Mouse (Mus musculus): ENCODE measurements around the gene Kmt2c. TPM values are rescaled to one million over a fixed set of nuclear protein-coding genes. Genes with fewer than 3 reads are reported as not detected.

Gene Kmt2c
- polyA plus RNA-seq, 1 experiment from 2014 or later: 13.6 TPM

- 42% methylated on average over 5 of the region's 5 CpGs for WGBS
- no peak for ATAC-seq (ENCODE audit: insufficient read depth, low FRiP score)
Observed at GRCm38 (mm10) chr5:25526116-25526515, 27.5 kb upstream of the Kmt2c start.

GRCm38 (mm10) chr5:25521461-25521860, 22.9 kb upstream of the Kmt2c start:
- Histone ChIP-seq H3K4me2 (ENCODE audit: low read depth, low read length) (no peak overlapping the region), H3K4me1 (ENCODE audit: control insufficient read depth, insufficient read depth, low read length) (0 out of 2 replicates have a peak, but pooled peaks cover 5% of the 10 kb centered on the region), H3K9ac (ENCODE audit: low read length) (no peak overlapping the region), H3K36me3 (ENCODE audit: control insufficient read depth, insufficient read depth, low read length) (no peaks in the 10 kb centered on the region), H3K27me3 (ENCODE audit: control insufficient read depth, insufficient read depth, low read length) (no peaks in the 10 kb centered on the region), H3K27ac (ENCODE audit: low read length) (no peak overlapping the region), H3K4me3 (replicated peaks; ENCODE audit: low read length) (no peak overlapping the region), H3K9me3 (replicated peaks; ENCODE audit: control insufficient read depth, low read length) (no peaks in the 10 kb centered on the region)
- ATAC-seq (ENCODE audit: insufficient read depth, low FRiP score): no peak
- 75% methylated on average over 5 of the region's 5 CpGs for WGBS

More at GRCm38 (mm10) chr5:25526116-25526515, 27.5 kb upstream of the Kmt2c start:
- H3K27ac ChIP-seq (ENCODE audit: low read length): no peak overlapping the region
- H3K9me3 ChIP-seq (replicated peaks; ENCODE audit: control insufficient read depth, low read length): no peaks in the 10 kb centered on the region
- no peak overlapping the region for H3K4me3 ChIP-seq (replicated peaks; ENCODE audit: low read length)
- no peak overlapping the region for H3K4me2 ChIP-seq (ENCODE audit: low read depth, low read length)
- H3K9ac ChIP-seq (ENCODE audit: low read length): no peak overlapping the region
- no peaks in the 10 kb centered on the region for H3K27me3 ChIP-seq (ENCODE audit: control insufficient read depth, insufficient read depth, low read length)
- no peaks in the 10 kb centered on the region for H3K36me3 ChIP-seq (ENCODE audit: control insufficient read depth, insufficient read depth, low read length)
- peaks cover 19% of the 10 kb centered on the region for H3K4me1 ChIP-seq (ENCODE audit: control insufficient read depth, insufficient read depth, low read length)

GRCm38 (mm10) chr5:25519820-25520219, 21.2 kb upstream of the Kmt2c start:
- H3K4me3 ChIP-seq (replicated peaks; ENCODE audit: low read length): no peak overlapping the region
- H3K27ac ChIP-seq (ENCODE audit: low read length): no peak overlapping the region
- no peaks in the 10 kb centered on the region for H3K4me1 ChIP-seq (ENCODE audit: control insufficient read depth, insufficient read depth, low read length)
- H3K36me3 ChIP-seq (ENCODE audit: control insufficient read depth, insufficient read depth, low read length): no peaks in the 10 kb centered on the region
- no peak overlapping the region for H3K4me2 ChIP-seq (ENCODE audit: low read depth, low read length)
- H3K9me3 ChIP-seq (replicated peaks; ENCODE audit: control insufficient read depth, low read length): no peaks in the 10 kb centered on the region
- 56% methylated on average over 3 of the region's 3 CpGs for WGBS
- H3K27me3 ChIP-seq (ENCODE audit: control insufficient read depth, insufficient read depth, low read length): no peaks in the 10 kb centered on the region
- H3K9ac ChIP-seq (ENCODE audit: low read length): no peak overlapping the region
- ATAC-seq (ENCODE audit: insufficient read depth, low FRiP score): no peak

- 81% methylated on average over 5 of the region's 5 CpGs for WGBS
Observed at GRCm38 (mm10) chr5:25517550-25517949, 19.0 kb upstream of the Kmt2c start.

GRCm38 (mm10) chr5:25516301-25516895, 17.8 kb upstream of the Kmt2c start:
- ATAC-seq (ENCODE audit: insufficient read depth, low FRiP score): no peak
- no peaks in the 10 kb centered on the region for H3K36me3 ChIP-seq (ENCODE audit: control insufficient read depth, insufficient read depth, low read length)
- no peak overlapping the region for H3K27ac ChIP-seq (ENCODE audit: low read length)
- WGBS: 92% methylated on average over 11 of the region's 11 CpGs
- no peaks in the 10 kb centered on the region for H3K4me1 ChIP-seq (ENCODE audit: control insufficient read depth, insufficient read depth, low read length)
- no peak overlapping the region for H3K4me3 ChIP-seq (replicated peaks; ENCODE audit: low read length)
- no peak overlapping the region for H3K9ac ChIP-seq (ENCODE audit: low read length)
- no peaks in the 10 kb centered on the region for H3K9me3 ChIP-seq (replicated peaks; ENCODE audit: control insufficient read depth, low read length)
- H3K4me2 ChIP-seq (ENCODE audit: low read depth, low read length): no peak overlapping the region
- no peaks in the 10 kb centered on the region for H3K27me3 ChIP-seq (ENCODE audit: control insufficient read depth, insufficient read depth, low read length)

More at GRCm38 (mm10) chr5:25517550-25517949, 19.0 kb upstream of the Kmt2c start:
- no peaks in the 10 kb centered on the region for H3K9me3 ChIP-seq (replicated peaks; ENCODE audit: control insufficient read depth, low read length)
- ATAC-seq (ENCODE audit: insufficient read depth, low FRiP score): no peak
- no peak overlapping the region for H3K27ac ChIP-seq (ENCODE audit: low read length)
- H3K9ac ChIP-seq (ENCODE audit: low read length): no peak overlapping the region
- no peak overlapping the region for H3K4me3 ChIP-seq (replicated peaks; ENCODE audit: low read length)
- H3K4me1 ChIP-seq (ENCODE audit: control insufficient read depth, insufficient read depth, low read length): no peaks in the 10 kb centered on the region
- H3K36me3 ChIP-seq (ENCODE audit: control insufficient read depth, insufficient read depth, low read length): no peaks in the 10 kb centered on the region
- H3K27me3 ChIP-seq (ENCODE audit: control insufficient read depth, insufficient read depth, low read length): no peaks in the 10 kb centered on the region
- H3K4me2 ChIP-seq (ENCODE audit: low read depth, low read length): no peak overlapping the region

GRCm38 (mm10) chr5:25515767-25516166, 17.2 kb upstream of the Kmt2c start, which contains the start of gene Cct8l1:
Gene Cct8l1 (plus strand): TSS chr5:25516067.
- Histone ChIP-seq H3K27ac (ENCODE audit: low read length) (no peak within 1 kb of the TSS), H3K9me3 (replicated peaks; ENCODE audit: control insufficient read depth, low read length) (no peaks in the 10 kb centered on the region), H3K4me3 (replicated peaks; ENCODE audit: low read length) (no peak within 1 kb of the TSS), H3K4me1 (ENCODE audit: control insufficient read depth, insufficient read depth, low read length) (no peaks in the 10 kb centered on the region), H3K36me3 (ENCODE audit: control insufficient read depth, insufficient read depth, low read length) (no peaks in the 10 kb centered on the region), H3K27me3 (ENCODE audit: control insufficient read depth, insufficient read depth, low read length) (no peaks in the 10 kb centered on the region), H3K9ac (ENCODE audit: low read length) (no peak within 1 kb of the TSS), H3K4me2 (ENCODE audit: low read depth, low read length) (no peak within 1 kb of the TSS)
- no peak for ATAC-seq (ENCODE audit: insufficient read depth, low FRiP score)
- WGBS: 90% methylated on average over 5 of the region's 5 CpGs

GRCm38 (mm10) chr5:25506041-25506440, 7.5 kb upstream of the Kmt2c start:
- H3K27ac ChIP-seq (ENCODE audit: low read length): no peak overlapping the region
- H3K4me3 ChIP-seq (replicated peaks; ENCODE audit: low read length): no peak overlapping the region
- no peaks in the 10 kb centered on the region for H3K4me1 ChIP-seq (ENCODE audit: control insufficient read depth, insufficient read depth, low read length)
- H3K4me2 ChIP-seq (ENCODE audit: low read depth, low read length): no peak overlapping the region
- 80% methylated on average over 5 of the region's 5 CpGs for WGBS
- H3K9me3 ChIP-seq (replicated peaks; ENCODE audit: control insufficient read depth, low read length): no peaks in the 10 kb centered on the region
- no peaks in the 10 kb centered on the region for H3K27me3 ChIP-seq (ENCODE audit: control insufficient read depth, insufficient read depth, low read length)
- H3K9ac ChIP-seq (ENCODE audit: low read length): no peak overlapping the region
- no peak for ATAC-seq (ENCODE audit: insufficient read depth, low FRiP score)
- no peaks in the 10 kb centered on the region for H3K36me3 ChIP-seq (ENCODE audit: control insufficient read depth, insufficient read depth, low read length)

- Histone ChIP-seq H3K4me3 (replicated peaks; ENCODE audit: low read length) (peak overlapping the region; percentile 98; the same call in 1 of the 2 replicates), H3K9ac (ENCODE audit: low read length) (peak overlapping the region; percentile 75)
- no peak for ATAC-seq (ENCODE audit: insufficient read depth, low FRiP score)
Observed at GRCm38 (mm10) chr5:25500686-25501085, 2.1 kb upstream of the Kmt2c start.

GRCm38 (mm10) chr5:25499423-25500398, 1.1 kb upstream of the Kmt2c start:
- peak overlapping the region; percentile 88 for H3K9ac ChIP-seq (ENCODE audit: low read length)
- H3K27ac ChIP-seq (ENCODE audit: low read length): peak overlapping the region; percentile 100
- H3K4me3 ChIP-seq (replicated peaks; ENCODE audit: low read length): peak overlapping the region; percentile 98
- peaks cover 11% of the 10 kb centered on the region for H3K4me1 ChIP-seq (ENCODE audit: control insufficient read depth, insufficient read depth, low read length)
- WGBS: under 1% methylated on average over 79 of the region's 90 CpGs
- peak overlapping the region; percentile 63 for H3K4me2 ChIP-seq (ENCODE audit: low read depth, low read length)
- no peaks in the 10 kb centered on the region for H3K36me3 ChIP-seq (ENCODE audit: control insufficient read depth, insufficient read depth, low read length)
- no peaks in the 10 kb centered on the region for H3K27me3 ChIP-seq (ENCODE audit: control insufficient read depth, insufficient read depth, low read length)
- peak; percentile 89 for ATAC-seq (ENCODE audit: insufficient read depth, low FRiP score)
- H3K9me3 ChIP-seq (replicated peaks; ENCODE audit: control insufficient read depth, low read length): no peaks in the 10 kb centered on the region

More at GRCm38 (mm10) chr5:25500686-25501085, 2.1 kb upstream of the Kmt2c start:
- Histone ChIP-seq H3K4me2 (ENCODE audit: low read depth, low read length) (peak overlapping the region; percentile 62), H3K9me3 (replicated peaks; ENCODE audit: control insufficient read depth, low read length) (no peaks in the 10 kb centered on the region), H3K4me1 (ENCODE audit: control insufficient read depth, insufficient read depth, low read length) (peaks cover 11% of the 10 kb centered on the region), H3K36me3 (ENCODE audit: control insufficient read depth, insufficient read depth, low read length) (no peaks in the 10 kb centered on the region), H3K27ac (ENCODE audit: low read length) (no peak overlapping the region; the same call in 1 of the 2 replicates), H3K27me3 (ENCODE audit: control insufficient read depth, insufficient read depth, low read length) (no peaks in the 10 kb centered on the region)
- WGBS: 68% methylated on average over 7 of the region's 7 CpGs

All from stomach, embryonic 16.5 days (tissue).